Comparison of ENCODE assay signal across 8 mouse cellular contexts in genomic region chr15:64023770-64024719, GRCm38 (mm10). TPM values are rescaled to one million over a fixed set of nuclear protein-coding genes. Genes with fewer than 3 reads are reported as not detected.
A peak's percentile ranks its signal among the peaks of the same experiment; 100 is the strongest.
DNase-seq lines count a peak whose midpoint lies in the region; ATAC-seq lines count a peak whose summit lies in the region.

No protein-coding gene starts in this region.

- H3K9ac ChIP-seq in neural tube, embryonic 11.5 days (ENCODE audit: low read length): no peak overlapping the region
- no peak overlapping the region for H3K9ac ChIP-seq in neural tube, embryonic 15.5 days (replicated peaks)
- H3K9ac ChIP-seq in forebrain, embryonic 15.5 days (replicated peaks): no peak overlapping the region
- H3K9ac ChIP-seq in kidney, embryonic 15.5 days: no peak overlapping the region

- H3K27me3 ChIP-seq in neural tube, embryonic 11.5 days (ENCODE audit: control insufficient read depth, insufficient read depth, low read length): no peaks in the 10 kb centered on the region
- no peaks in the 10 kb centered on the region for H3K27me3 ChIP-seq in neural tube, embryonic 15.5 days (replicated peaks)
- H3K27me3 ChIP-seq in forebrain, embryonic 15.5 days: no peaks in the 10 kb centered on the region
- no peaks in the 10 kb centered on the region for H3K27me3 ChIP-seq in kidney, embryonic 15.5 days
- no peaks in the 10 kb centered on the region for H3K27me3 ChIP-seq in megakaryocyte, embryonic 14.5 days (replicated peaks)

- no peaks in the 10 kb centered on the region for H3K36me3 ChIP-seq in neural tube, embryonic 11.5 days (ENCODE audit: control insufficient read depth, insufficient read depth, low read length)
- no peaks in the 10 kb centered on the region for H3K36me3 ChIP-seq in neural tube, embryonic 15.5 days
- H3K36me3 ChIP-seq in forebrain, embryonic 15.5 days: no peaks in the 10 kb centered on the region
- no peaks in the 10 kb centered on the region for H3K36me3 ChIP-seq in kidney, embryonic 15.5 days
- peaks cover 14% of the 10 kb centered on the region for H3K36me3 ChIP-seq in megakaryocyte, embryonic 14.5 days (replicated peaks; ENCODE audit: low read length)

- H3K9me3 ChIP-seq in neural tube, embryonic 11.5 days (ENCODE audit: control insufficient read depth, low read length): no peaks in the 10 kb centered on the region
- no peaks in the 10 kb centered on the region for H3K9me3 ChIP-seq in neural tube, embryonic 15.5 days (replicated peaks)
- H3K9me3 ChIP-seq in forebrain, embryonic 15.5 days: no peaks in the 10 kb centered on the region
- H3K9me3 ChIP-seq in kidney, embryonic 15.5 days (replicated peaks): no peaks in the 10 kb centered on the region
- H3K9me3 ChIP-seq in megakaryocyte, embryonic 14.5 days: no peaks in the 10 kb centered on the region

- no peak overlapping the region for H3K4me3 ChIP-seq in neural tube, embryonic 11.5 days (ENCODE audit: low read depth, low read length)
- H3K4me3 ChIP-seq in neural tube, embryonic 15.5 days (replicated peaks): no peak overlapping the region
- H3K4me3 ChIP-seq in forebrain, embryonic 15.5 days: no peak overlapping the region
- no peak overlapping the region for H3K4me3 ChIP-seq in kidney, embryonic 15.5 days (replicated peaks)
- peak overlapping the region; percentile 88 for H3K4me3 ChIP-seq in megakaryocyte, embryonic 14.5 days (replicated peaks)

- no peak overlapping the region for H3K27ac ChIP-seq in neural tube, embryonic 11.5 days (ENCODE audit: low read depth, low read length)
- H3K27ac ChIP-seq in neural tube, embryonic 15.5 days (replicated peaks): no peak overlapping the region
- H3K27ac ChIP-seq in forebrain, embryonic 15.5 days (replicated peaks): peak overlapping the region; percentile 13; the same call in 1 of the 2 replicates
- H3K27ac ChIP-seq in kidney, embryonic 15.5 days: peak overlapping the region; percentile 54

- peaks cover 10% of the 10 kb centered on the region for H3K4me1 ChIP-seq in neural tube, embryonic 11.5 days (ENCODE audit: control insufficient read depth, insufficient read depth, low read length)
- H3K4me1 ChIP-seq in neural tube, embryonic 15.5 days: peaks cover 42% of the 10 kb centered on the region
- peaks cover 15% of the 10 kb centered on the region for H3K4me1 ChIP-seq in forebrain, embryonic 15.5 days
- H3K4me1 ChIP-seq in kidney, embryonic 15.5 days: peaks cover 39% of the 10 kb centered on the region
- H3K4me1 ChIP-seq in megakaryocyte, embryonic 14.5 days: peaks cover 41% of the 10 kb centered on the region

- no peak for ATAC-seq in neural tube, embryonic 11.5 days (ENCODE audit: insufficient read depth, low FRiP score, low TSS enrichment)
- ATAC-seq in neural tube, embryonic 15.5 days (ENCODE audit: low FRiP score): no peak
- ATAC-seq in forebrain, embryonic 15.5 days (replicated peaks): peak; percentile 59
- ATAC-seq in kidney, embryonic 15.5 days (replicated peaks; ENCODE audit: low FRiP score): peak; percentile 42

- no peak for DNase-seq in neural tube, embryonic 11.5 days (ENCODE audit: low spot score)
- DNase-seq in thymus, postnatal 10 days (ENCODE audit: low spot score in 2 of 2): peak; percentile 76 to 84
- no peak for DNase-seq in left cerebral cortex, postnatal 14 days (ENCODE audit: low spot score in 2 of 2)
- DNase-seq in right cerebral cortex, adult 18-20 months: no peak

- WGBS in neural tube, embryonic 11.5 days: 33% methylated on average over 13 of the region's 13 CpGs
- WGBS in neural tube, embryonic 15.5 days: 32% methylated on average over 13 of the region's 13 CpGs
- 13% methylated on average over 13 of the region's 13 CpGs for WGBS in forebrain, embryonic 15.5 days
- 31% methylated on average over 13 of the region's 13 CpGs for WGBS in kidney, embryonic 15.5 days

- peak overlapping the region; percentile 9 for H3K4me2 ChIP-seq in neural tube, embryonic 11.5 days (ENCODE audit: low read depth)
- H3K4me2 ChIP-seq in neural tube, embryonic 15.5 days: no peak overlapping the region; the same call in 1 of the 2 replicates
- H3K4me2 ChIP-seq in forebrain, embryonic 15.5 days (replicated peaks): no peak overlapping the region; the same call in 1 of the 2 replicates
- H3K4me2 ChIP-seq in kidney, embryonic 15.5 days: peak overlapping the region; percentile 10; the same call in 1 of the 2 replicates

- intact Hi-C loops in left cerebral cortex, postnatal 14 days (cut with DNase I): no loop called here

RNA-seq across cellular contexts. Expression of gene Fam49b, which starts 36.2 kb away (rescaled TPM):
- polyA plus RNA-seq in neural tube, embryonic 11.5 days (2014; fragmentation: Nextera tagmentation; extraction: Ambion mirVana): 101 and 109 TPM in 2 replicates
- polyA plus RNA-seq in neural tube, embryonic 15.5 days (2015; fragmentation: Nextera tagmentation; extraction: Ambion mirVana): 130 and 132 TPM in 2 replicates
- 106 and 114 TPM in 2 replicates for polyA plus RNA-seq in forebrain, embryonic 15.5 days (2015; fragmentation: Nextera tagmentation; extraction: Ambion mirVana)
- polyA plus RNA-seq in kidney, embryonic 15.5 days (2015; fragmentation: Nextera tagmentation; extraction: Ambion mirVana): 56.5 and 61.0 TPM in 2 replicates
- polyA plus RNA-seq in megakaryocyte, embryonic 14.5 days (2012; ENCODE audit: insufficient read depth, low replicate concordance): 5.2 and 19.7 TPM in 2 replicates
- 100 to 1,000 TPM; 205 to 216 TPM for total RNA-seq in left cerebral cortex, postnatal 14 days (2021)

Comparison
In these comparisons a context has a peak if more than half of its experiments do, and no peak if none do; other contexts are left out.
1. H3K4me2 ChIP-seq: peak in neural tube, embryonic 11.5 days (single experiment) and kidney, embryonic 15.5 days (single experiment); none in neural tube, embryonic 15.5 days (single experiment) and forebrain, embryonic 15.5 days (single experiment).
2. ATAC-seq: peak in forebrain, embryonic 15.5 days (single experiment) and kidney, embryonic 15.5 days (single experiment); none in neural tube, embryonic 11.5 days (single experiment) and neural tube, embryonic 15.5 days (single experiment).
3. DNase-seq: peak in thymus, postnatal 10 days (2 of 2); none in neural tube, embryonic 11.5 days (single experiment), left cerebral cortex, postnatal 14 days (0 of 2) and right cerebral cortex, adult 18-20 months (single experiment).
4. H3K27ac ChIP-seq: peak in forebrain, embryonic 15.5 days (single experiment) and kidney, embryonic 15.5 days (single experiment); none in neural tube, embryonic 11.5 days (single experiment) and neural tube, embryonic 15.5 days (single experiment).